Mouse (Mus musculus) gastrocnemius, postnatal 36 days (tissue): Measurements from ENCODE around the gene Immp2l. TPM values are rescaled to one million over a fixed set of nuclear protein-coding genes. Genes with fewer than 3 reads are reported as not detected.

Experiments
- DNase-seq, 2 experiments: peaks; one replicate each; pipeline ENCODE4 v3.0.0; 2022
- intact Hi-C: fragments of 180-260 bp; cut with DNase I; formaldehyde crosslinking; loops from one replicate; pipeline ENCODE4 v1.15.1; 2025
- total RNA-seq, 2 experiments: library from RNA; stranded (reverse); gene quantifications; 2 replicates each; pipeline ENCODE4 v1.2.3; 2021

The Immp2l gene
- total RNA-seq, 2 experiments from 2014 or later, result 8.9 to 14.0 TPM

GRCm38 (mm10) chr12:41307015-41307414 is 283.1 kb downstream of the Immp2l start:
- intact Hi-C loops, result no loop called here
- DNase-seq, result no peak

- intact Hi-C loops, result no loop called here
- no peak for DNase-seq
These were observed 285.1 kb downstream of the Immp2l start for GRCm38 (mm10) chr12:41308726-41309680.

GRCm38 (mm10) chr12:41313391-41313790 is 289.5 kb downstream of the Immp2l start:
- no peak for DNase-seq
- intact Hi-C loops, result no loop called here

- intact Hi-C loops, result no loop called here
- no peak for DNase-seq
These were observed 291.0 kb downstream of the Immp2l start for GRCm38 (mm10) chr12:41314811-41315461.

- intact Hi-C loops, result no loop called here
- no peak for DNase-seq
These were observed 292.0 kb downstream of the Immp2l start for GRCm38 (mm10) chr12:41315871-41316270.

GRCm38 (mm10) chr12:41316426-41316825 is 292.5 kb downstream of the Immp2l start:
- intact Hi-C loops, result no loop called here
- DNase-seq, result no peak

GRCm38 (mm10) chr12:41317431-41317830 is 293.5 kb downstream of the Immp2l start:
- no peak for DNase-seq
- intact Hi-C loops, result no loop called here

GRCm38 (mm10) chr12:41322018-41322417 is 298.1 kb downstream of the Immp2l start:
- intact Hi-C loops, result no loop called here
- DNase-seq, result no peak

GRCm38 (mm10) chr12:41324418-41324817 is 300.5 kb downstream of the Immp2l start:
- no peak for DNase-seq
- intact Hi-C loops, result no loop called here

- intact Hi-C loops, result no loop called here
- no peak for DNase-seq
These were observed 301.9 kb downstream of the Immp2l start for GRCm38 (mm10) chr12:41325756-41326155.

GRCm38 (mm10) chr12:41330988-41331671 is 307.2 kb downstream of the Immp2l start:
- no peak for DNase-seq
- intact Hi-C loops, result no loop called here

GRCm38 (mm10) chr12:41345621-41346020 is 321.7 kb downstream of the Immp2l start:
- no peak for DNase-seq
- intact Hi-C loops, result no loop called here

GRCm38 (mm10) chr12:41347494-41347893 is 323.6 kb downstream of the Immp2l start:
- intact Hi-C loops, result no loop called here

GRCm38 (mm10) chr12:41349386-41349785 is 325.5 kb downstream of the Immp2l start:
- DNase-seq, result no peak
- intact Hi-C loops, result no loop called here

More at GRCm38 (mm10) chr12:41347494-41347893, 323.6 kb downstream of the Immp2l start:
- no peak for DNase-seq

GRCm38 (mm10) chr12:41349814-41350213 is 325.9 kb downstream of the Immp2l start:
- intact Hi-C loops, result no loop called here
- DNase-seq, result no peak

- intact Hi-C loops, result no loop called here
These were observed 327.4 kb downstream of the Immp2l start for GRCm38 (mm10) chr12:41351275-41351674.

GRCm38 (mm10) chr12:41354857-41355256 is 331.0 kb downstream of the Immp2l start:
- no peak for DNase-seq
- intact Hi-C loops, result no loop called here

More at GRCm38 (mm10) chr12:41351275-41351674, 327.4 kb downstream of the Immp2l start:
- DNase-seq, result no peak

- intact Hi-C loops, result loop anchor here (2.0 kb wide), 1 partner anchor 19 kb away; no protein-coding TSS in a partner anchor
- no peak for DNase-seq
These were observed 332.1 kb downstream of the Immp2l start for GRCm38 (mm10) chr12:41356040-41356439.

- intact Hi-C loops, result no loop called here
- DNase-seq, result no peak
These were observed 362.8 kb downstream of the Immp2l start for GRCm38 (mm10) chr12:41386685-41387084.

GRCm38 (mm10) chr12:41394231-41394630 is 370.3 kb downstream of the Immp2l start:
- no peak for DNase-seq

GRCm38 (mm10) chr12:41401136-41401535 is 377.2 kb downstream of the Immp2l start:
- no peak for DNase-seq
- intact Hi-C loops, result no loop called here

More at GRCm38 (mm10) chr12:41394231-41394630, 370.3 kb downstream of the Immp2l start:
- intact Hi-C loops, result no loop called here
